Mouse (Mus musculus) ovary, adult 10 weeks (tissue): Measurements from ENCODE around the gene Qpct. TPM values are rescaled to one million over a fixed set of nuclear protein-coding genes. Genes with fewer than 3 reads are reported as not detected.

Experiments used
- polyA plus RNA-seq: library from polyadenylated mRNA; stranded (reverse); fragments of 350-450 nt; fragmentation: Illumina TruSeq; extraction: RNeasy Lipid Tissue Mini Kit (QIAGEN cat#74804); gene quantifications from one replicate; pipeline ENCODE4 v1.2.3, GENCODE M21; 2014

Qpct gene
- 16.3 TPM for polyA plus RNA-seq

DNA sequence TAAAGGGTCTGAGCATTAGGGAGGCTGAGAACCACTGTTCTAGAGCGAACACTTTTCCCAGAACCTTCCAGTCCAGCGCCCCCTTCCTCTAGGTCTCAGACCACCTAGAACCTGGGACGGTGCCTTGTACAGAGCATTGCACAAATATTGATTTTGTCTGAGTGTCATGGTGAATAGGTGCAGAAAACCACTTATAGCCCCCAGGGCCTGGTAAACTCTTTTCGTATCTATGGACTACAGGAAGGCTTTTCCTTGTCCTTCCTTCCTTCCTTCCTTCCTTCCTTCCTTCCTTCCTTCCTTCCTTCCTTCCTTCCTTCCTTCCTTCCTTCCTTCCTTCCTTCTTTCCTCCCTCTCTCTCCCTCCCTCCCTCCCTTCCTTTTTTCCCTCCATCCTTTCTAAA, at the start of gene Qpct:
TSS of gene Qpct (plus strand) at position 301 of the 400 bp plus-strand sequence.

DNA sequence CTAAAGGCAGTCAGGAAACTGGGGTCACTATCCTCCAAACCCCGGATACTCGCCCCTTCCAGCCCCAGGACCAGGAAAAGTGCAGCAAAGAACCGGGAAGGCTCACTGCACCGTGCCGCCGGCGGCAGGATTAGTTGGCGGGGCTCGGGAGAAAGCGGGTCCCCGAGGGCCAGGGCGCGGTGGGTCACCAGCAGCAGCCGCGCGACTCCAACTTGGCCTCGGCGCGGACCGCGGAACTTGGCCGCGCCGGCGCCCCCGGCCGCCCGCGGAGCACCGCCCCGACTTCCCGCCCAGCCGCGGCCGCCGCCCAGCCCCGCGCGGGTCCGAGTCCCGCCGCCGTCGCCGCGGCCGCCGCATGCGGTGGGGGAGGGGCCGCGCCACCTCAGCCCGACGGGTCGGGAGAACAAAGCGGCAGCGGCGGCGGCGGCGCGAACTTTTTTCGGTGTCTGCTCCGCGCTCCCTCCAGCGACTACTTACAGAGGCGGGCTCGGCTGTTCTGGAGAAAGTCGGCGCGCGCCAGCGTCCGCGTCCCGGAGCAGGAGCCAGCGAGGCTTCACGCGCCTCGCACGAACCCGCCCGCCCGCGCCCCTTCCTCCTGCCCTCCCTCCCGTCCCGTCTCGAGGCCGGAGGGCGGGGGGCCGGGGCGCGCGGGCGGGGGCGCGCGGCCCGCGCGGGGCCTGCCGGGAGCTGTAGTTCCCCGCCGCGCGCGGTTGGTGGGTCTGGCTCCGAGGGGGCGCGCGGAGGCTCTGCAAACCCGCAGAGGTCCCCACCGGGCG, 31.3 kb upstream of the Qpct start, which contains the start of gene Prkd3:
TSS of gene Prkd3 (minus strand) at position 609 of the 776 bp plus-strand sequence.

Other genes with a start within 250 kb of the Qpct start
- 14.3 TPM for gene Heatr5b, start 216.5 kb upstream of the Qpct start, polyA plus RNA-seq
- 13.9 TPM for gene Gpatch11, start 216.3 kb upstream of the Qpct start, polyA plus RNA-seq
- gene Eif2ak2, start 169.3 kb upstream of the Qpct start, polyA plus RNA-seq, result 70.3 TPM
- gene Sult6b1, start 144.9 kb upstream of the Qpct start, polyA plus RNA-seq, result 1.1 TPM
- 31.5 TPM for gene Cebpzos, start 135.4 kb upstream of the Qpct start, polyA plus RNA-seq
- 115 TPM for gene Cebpz, start 114.8 kb upstream of the Qpct start, polyA plus RNA-seq
- gene Ndufaf7, start 114.8 kb upstream of the Qpct start, polyA plus RNA-seq, result 38.5 TPM
- gene Prkd3, start 31.1 kb upstream of the Qpct start, polyA plus RNA-seq, result 122 TPM